Mouse (Mus musculus): ENCODE measurements around the gene Lman1l. TPM values are rescaled to one million over a fixed set of nuclear protein-coding genes. Genes with fewer than 3 reads are reported as not detected.

Gene Lman1l
- polyA plus RNA-seq, 1 experiment from 2014 or later: not detected

DNA sequence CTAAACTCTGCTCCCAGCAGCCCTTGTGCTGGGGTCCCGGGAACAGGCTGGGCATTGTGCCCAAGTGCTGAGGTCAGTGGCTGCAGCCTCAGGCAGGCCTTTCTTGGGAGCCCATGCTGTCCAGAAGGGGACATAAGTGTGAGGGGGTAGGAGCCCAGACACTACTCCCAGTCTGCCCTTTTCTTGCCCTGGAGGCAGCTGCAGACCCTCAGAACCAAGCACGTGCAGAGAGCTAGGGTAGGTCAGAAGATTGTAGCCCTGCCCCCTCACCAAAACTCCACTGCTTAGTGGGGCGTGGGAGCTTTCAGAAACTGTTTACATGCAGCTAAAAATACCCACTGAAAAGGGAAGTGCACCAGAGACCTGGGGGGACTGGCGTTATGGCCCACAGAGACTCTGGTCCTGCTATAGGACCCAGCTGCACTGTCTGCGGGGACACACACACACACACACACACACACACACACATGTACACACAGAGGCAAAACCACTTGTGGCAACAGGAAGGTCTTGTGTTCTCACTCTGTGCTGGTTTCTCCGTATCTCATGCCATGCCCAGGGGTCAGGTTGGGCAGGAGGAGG lies 17.3 kb upstream of the Lman1l start:
- H3K4me3 ChIP-seq (replicated peaks): 0 out of 2 replicates have a peak overlapping the region, but pooled peaks have one; percentile 0
- WGBS: 22% methylated on average over 6 of the region's 6 CpGs
- H3K9ac ChIP-seq: no peak overlapping the region
- peak overlapping the region; percentile 29 for H3K4me2 ChIP-seq (replicated peaks)
- H3K4me1 ChIP-seq: peaks cover 75% of the 10 kb centered on the region
- peak overlapping the region; percentile 92 for H3K27ac ChIP-seq (replicated peaks)
- H3K9me3 ChIP-seq (replicated peaks): no peaks in the 10 kb centered on the region
- ATAC-seq (ENCODE audit: insufficient number of reproducible peaks, low FRiP score, low TSS enrichment, low read depth): 0 out of 2 replicates have a peak, but pooled peaks have one; percentile 16
- 0 out of 2 replicates have a peak, but pooled peaks cover 8% of the 10 kb centered on the region for H3K36me3 ChIP-seq
- no peaks in the 10 kb centered on the region for H3K27me3 ChIP-seq

DNA sequence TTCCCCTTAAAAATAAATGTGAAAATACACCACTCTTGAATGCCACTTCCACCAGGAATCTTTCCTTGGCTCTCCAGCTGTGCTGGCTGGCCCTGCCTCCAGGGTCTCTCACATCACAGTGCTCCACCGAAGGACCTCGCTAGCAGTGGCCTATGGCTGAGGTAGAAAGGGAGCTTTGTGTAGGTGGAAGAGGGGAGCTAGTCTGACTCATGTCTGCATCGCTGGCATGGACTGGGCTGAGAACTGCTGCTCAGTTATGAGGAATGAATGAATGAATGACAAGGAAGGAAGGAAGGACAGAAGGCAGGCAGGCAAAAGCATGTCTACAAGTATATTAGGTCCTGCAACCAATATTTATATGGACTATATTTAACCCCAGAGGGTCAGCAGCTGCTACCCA lies 16.7 kb upstream of the Lman1l start:
- Histone ChIP-seq H3K9me3 (replicated peaks) (no peaks in the 10 kb centered on the region), H3K27ac (replicated peaks) (peak overlapping the region; percentile 92), H3K9ac (no peak overlapping the region), H3K27me3 (no peaks in the 10 kb centered on the region), H3K4me3 (replicated peaks) (no peak overlapping the region), H3K4me1 (peaks cover 70% of the 10 kb centered on the region), H3K36me3 (peaks cover 10% of the 10 kb centered on the region; the same call in 1 of the 2 replicates), H3K4me2 (replicated peaks) (peak overlapping the region; percentile 29; the same call in 1 of the 2 replicates)
- ATAC-seq (ENCODE audit: insufficient number of reproducible peaks, low FRiP score, low TSS enrichment, low read depth): no peak
- 31% methylated on average over 3 of the region's 3 CpGs for WGBS

DNA sequence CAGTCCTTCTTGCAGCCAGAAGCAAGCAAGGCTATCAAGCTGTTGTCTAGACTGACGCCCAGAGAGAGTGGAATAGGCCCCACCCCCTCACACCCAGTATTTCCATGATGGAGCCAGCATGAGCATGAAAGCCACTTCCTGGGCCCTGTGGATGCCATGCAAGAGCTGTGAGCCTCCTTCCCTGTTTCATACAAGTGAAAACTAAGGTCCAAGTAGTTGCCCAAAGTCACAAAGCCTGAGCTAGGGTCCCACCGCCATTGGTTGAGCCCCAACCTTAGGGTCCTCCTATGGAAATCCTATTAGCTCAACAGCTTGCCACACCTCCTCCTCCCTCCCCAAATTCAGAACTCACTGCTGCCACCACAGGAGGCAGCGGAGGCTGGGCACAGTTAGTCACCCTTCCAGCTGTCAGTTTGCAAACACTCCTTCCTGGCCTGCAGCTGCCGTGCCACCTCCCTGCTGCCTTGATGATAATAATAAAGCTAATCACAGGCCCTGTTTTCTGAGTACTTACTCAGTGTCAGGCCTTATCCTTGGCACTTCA lies 13.0 kb upstream of the Lman1l start:
- Histone ChIP-seq H3K27me3 (no peaks in the 10 kb centered on the region), H3K4me3 (replicated peaks) (no peak overlapping the region), H3K27ac (replicated peaks) (no peak overlapping the region; the same call in 1 of the 2 replicates), H3K4me1 (peaks cover 33% of the 10 kb centered on the region), H3K9ac (no peak overlapping the region), H3K4me2 (replicated peaks) (no peak overlapping the region), H3K9me3 (replicated peaks) (no peaks in the 10 kb centered on the region), H3K36me3 (peaks cover 41% of the 10 kb centered on the region)
- WGBS: 46% methylated on average over 4 of the region's 4 CpGs
- ATAC-seq (ENCODE audit: insufficient number of reproducible peaks, low FRiP score, low TSS enrichment, low read depth): no peak

DNA sequence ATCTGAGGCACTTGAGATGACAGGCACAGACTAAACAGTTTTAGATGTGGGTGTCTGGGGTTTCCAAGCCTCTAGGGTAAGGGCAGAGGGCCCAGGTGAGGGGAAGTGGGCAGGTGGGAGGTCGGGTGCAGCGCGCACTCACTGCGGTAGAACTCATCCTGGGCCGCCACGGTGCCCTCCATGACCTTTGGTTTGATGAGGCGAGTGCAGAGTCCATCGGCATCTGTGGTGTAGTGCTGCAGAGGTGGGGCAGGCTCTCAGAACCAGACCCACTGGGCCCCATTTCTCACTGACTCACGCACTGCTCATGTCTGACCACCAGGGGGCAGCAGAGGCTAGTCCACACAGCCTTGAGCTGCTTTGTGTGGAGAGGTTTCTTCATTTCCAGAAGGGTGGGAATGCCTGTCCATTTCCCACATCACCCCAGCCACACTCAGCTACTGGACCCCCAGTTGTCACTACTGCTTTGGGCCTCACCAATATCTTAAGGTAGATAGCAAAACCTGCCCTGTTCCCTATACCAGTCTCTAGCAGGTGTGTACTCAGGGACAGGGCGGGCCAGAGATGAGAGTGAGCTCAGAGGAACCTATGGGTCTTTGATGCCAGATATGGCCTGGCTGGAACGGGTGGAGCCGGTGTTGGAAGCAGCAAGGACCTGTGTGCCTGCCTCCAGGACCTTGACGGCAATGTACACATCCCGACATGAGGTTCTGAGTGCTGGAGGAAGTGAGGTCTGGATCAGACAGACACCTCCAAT lies 8.7 kb upstream of the Lman1l start:
- peaks cover 80% of the 10 kb centered on the region for H3K36me3 ChIP-seq
- 64% methylated on average over 14 of the region's 14 CpGs for WGBS
- H3K4me2 ChIP-seq (replicated peaks): no peak overlapping the region
- no peaks in the 10 kb centered on the region for H3K9me3 ChIP-seq (replicated peaks)
- no peak overlapping the region for H3K9ac ChIP-seq
- no peak overlapping the region for H3K27ac ChIP-seq (replicated peaks)
- H3K27me3 ChIP-seq: no peaks in the 10 kb centered on the region
- peak; percentile 32; the same call in 1 of the 2 replicates for ATAC-seq (ENCODE audit: insufficient number of reproducible peaks, low FRiP score, low TSS enrichment, low read depth)
- H3K4me1 ChIP-seq: peaks cover 13% of the 10 kb centered on the region
- H3K4me3 ChIP-seq (replicated peaks): no peak overlapping the region

DNA sequence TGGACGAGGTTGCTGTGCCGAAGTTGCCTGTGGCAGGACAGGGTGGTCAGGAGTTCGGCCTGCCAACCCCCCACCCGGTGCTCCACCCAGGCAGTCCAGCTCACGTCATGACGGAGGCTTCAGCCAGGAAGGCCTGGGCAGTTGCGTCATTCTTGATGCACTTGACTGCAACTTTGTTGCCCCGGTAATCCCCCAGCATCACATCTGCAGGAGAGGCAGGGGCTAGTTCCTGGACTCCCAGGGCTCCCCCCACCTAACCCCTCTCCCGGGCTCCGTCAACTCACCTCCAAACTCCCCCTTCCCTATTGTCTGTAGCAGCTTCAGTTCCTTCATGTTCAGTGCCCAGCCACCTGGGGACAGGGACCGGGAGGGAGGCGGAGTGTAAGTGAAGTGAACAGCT lies 8.1 kb upstream of the Lman1l start:
- 0 out of 2 replicates have a peak, but pooled peaks have one; percentile 5 for ATAC-seq (ENCODE audit: insufficient number of reproducible peaks, low FRiP score, low TSS enrichment, low read depth)
- H3K4me2 ChIP-seq (replicated peaks): no peak overlapping the region
- H3K9me3 ChIP-seq (replicated peaks): no peaks in the 10 kb centered on the region
- WGBS: 91% methylated on average over 12 of the region's 12 CpGs
- no peaks in the 10 kb centered on the region for H3K27me3 ChIP-seq
- H3K9ac ChIP-seq: no peak overlapping the region
- peaks cover 8% of the 10 kb centered on the region for H3K4me1 ChIP-seq
- no peak overlapping the region for H3K27ac ChIP-seq (replicated peaks)
- H3K4me3 ChIP-seq (replicated peaks): no peak overlapping the region
- H3K36me3 ChIP-seq: peaks cover 80% of the 10 kb centered on the region

DNA sequence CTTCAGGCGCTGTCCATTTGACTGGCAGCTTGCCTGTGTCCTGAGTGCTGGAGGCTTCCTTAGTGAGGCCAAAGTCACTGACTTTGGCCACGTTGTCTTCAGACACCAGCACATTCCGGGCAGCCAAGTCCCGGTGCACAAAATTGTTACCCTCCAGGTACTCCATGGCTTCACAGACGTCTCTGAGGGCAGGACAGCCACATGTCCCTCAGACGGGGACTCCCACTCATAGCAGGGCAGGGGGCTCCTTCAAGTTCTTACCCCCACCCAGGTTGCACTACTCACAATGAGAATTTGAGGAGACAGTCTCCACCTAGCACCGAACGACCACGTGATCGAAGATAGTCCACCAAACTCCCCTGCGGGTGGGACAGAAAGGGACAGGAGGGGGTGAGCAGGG lies 7.3 kb upstream of the Lman1l start:
- 91% methylated on average over 11 of the region's 11 CpGs for WGBS
- no peak for ATAC-seq (ENCODE audit: insufficient number of reproducible peaks, low FRiP score, low TSS enrichment, low read depth)
- no peaks in the 10 kb centered on the region for H3K9me3 ChIP-seq (replicated peaks)
- no peak overlapping the region for H3K4me2 ChIP-seq (replicated peaks)
- H3K4me1 ChIP-seq: peaks cover 1% of the 10 kb centered on the region; the same call in 1 of the 2 replicates
- H3K9ac ChIP-seq: no peak overlapping the region
- no peaks in the 10 kb centered on the region for H3K27me3 ChIP-seq
- peaks cover 80% of the 10 kb centered on the region for H3K36me3 ChIP-seq
- no peak overlapping the region for H3K27ac ChIP-seq (replicated peaks)
- no peak overlapping the region for H3K4me3 ChIP-seq (replicated peaks)

DNA sequence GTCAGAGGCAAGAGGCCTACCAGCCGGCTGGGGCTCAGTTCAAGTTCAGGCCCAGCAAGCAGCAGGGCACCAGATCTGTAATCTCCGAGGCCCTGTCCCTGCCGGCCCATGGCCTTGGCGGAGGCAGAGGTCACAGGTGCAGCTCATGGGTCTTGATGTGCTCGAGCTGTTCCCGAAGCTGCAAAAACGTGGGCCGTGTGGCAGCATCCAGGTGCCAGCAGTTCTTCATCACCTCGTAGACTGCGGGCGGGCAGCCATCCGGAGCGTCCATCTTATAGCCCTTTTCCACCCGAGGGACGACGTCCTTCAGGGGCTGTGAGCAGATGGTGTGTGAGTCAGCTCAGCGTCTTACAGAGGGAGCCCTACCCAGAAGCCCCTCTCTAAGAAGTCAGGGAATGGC lies 6.6 kb upstream of the Lman1l start:
- Histone ChIP-seq H3K9ac (no peak overlapping the region), H3K27me3 (no peaks in the 10 kb centered on the region), H3K36me3 (peaks cover 76% of the 10 kb centered on the region), H3K9me3 (replicated peaks) (no peaks in the 10 kb centered on the region), H3K4me1 (no peaks in the 10 kb centered on the region), H3K4me3 (replicated peaks) (no peak overlapping the region), H3K4me2 (replicated peaks) (no peak overlapping the region), H3K27ac (replicated peaks) (no peak overlapping the region)
- ATAC-seq (ENCODE audit: insufficient number of reproducible peaks, low FRiP score, low TSS enrichment, low read depth): no peak
- 90% methylated on average over 17 of the region's 17 CpGs for WGBS

DNA sequence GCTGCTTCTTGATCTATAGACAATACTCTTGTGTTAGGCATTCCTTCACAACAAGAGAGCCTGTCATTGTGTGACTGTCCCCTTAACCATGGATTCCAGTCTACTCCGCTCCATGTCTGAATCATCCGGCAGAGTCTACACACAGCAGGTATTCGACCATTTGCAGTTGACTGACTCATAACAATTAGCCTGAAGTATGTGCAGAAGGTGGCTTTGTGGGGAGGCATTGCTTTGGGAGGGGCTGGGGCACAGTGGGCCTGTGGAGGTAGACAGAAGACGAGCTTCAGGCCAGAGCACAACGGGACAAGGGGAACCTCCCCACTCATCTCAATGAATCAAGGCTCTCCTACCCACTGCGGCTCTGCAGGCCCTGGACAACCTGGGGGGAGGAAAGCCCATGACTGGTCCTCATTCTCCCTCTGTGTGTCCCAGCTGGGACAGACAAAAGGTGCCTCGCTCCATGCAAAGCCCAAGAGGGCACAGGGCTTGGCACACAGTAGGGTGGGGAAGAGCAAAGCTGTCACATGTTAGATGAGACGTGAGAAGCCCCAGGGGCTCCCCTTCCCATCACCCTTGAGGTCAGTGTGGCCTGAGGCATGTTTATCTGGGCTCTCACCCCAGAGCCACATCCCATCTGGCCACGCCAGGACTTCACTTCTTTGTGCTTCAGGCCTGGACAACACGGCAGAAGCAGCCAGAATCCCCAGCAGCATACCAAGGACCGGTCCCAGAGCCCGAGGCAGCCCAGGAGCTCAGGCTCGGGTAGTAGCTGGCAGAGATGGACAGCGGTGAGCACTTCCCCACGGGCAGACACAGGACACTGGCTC lies 5.3 kb upstream of the Lman1l start:
- Histone ChIP-seq H3K36me3 (peaks cover 64% of the 10 kb centered on the region), H3K4me1 (no peaks in the 10 kb centered on the region), H3K4me3 (replicated peaks) (no peak overlapping the region), H3K27me3 (no peaks in the 10 kb centered on the region), H3K4me2 (replicated peaks) (no peak overlapping the region), H3K27ac (replicated peaks) (no peak overlapping the region), H3K9me3 (replicated peaks) (no peaks in the 10 kb centered on the region), H3K9ac (no peak overlapping the region)
- 83% methylated on average over 15 of the region's 15 CpGs for WGBS
- ATAC-seq (ENCODE audit: insufficient number of reproducible peaks, low FRiP score, low TSS enrichment, low read depth): no peak

DNA sequence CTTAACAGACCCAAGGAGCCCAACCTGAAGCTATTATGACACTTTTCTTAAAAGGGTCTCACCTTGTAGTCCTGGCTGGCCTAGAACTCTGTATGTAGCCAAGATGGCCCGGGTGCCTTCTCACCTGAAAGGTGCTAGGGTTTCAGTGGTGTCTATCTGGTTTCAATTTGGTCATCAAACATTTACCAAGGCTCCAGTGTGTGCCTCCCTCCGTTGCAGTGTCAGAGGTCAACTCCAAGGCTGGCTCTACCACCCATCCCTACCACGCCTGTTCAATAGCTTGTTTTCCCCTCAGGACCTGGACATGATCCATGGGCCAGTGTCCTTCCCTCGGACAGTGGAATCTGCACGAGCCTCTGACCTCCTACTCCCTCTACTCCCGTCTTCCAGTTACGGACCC lies 3.7 kb upstream of the Lman1l start:
- no peak for ATAC-seq (ENCODE audit: insufficient number of reproducible peaks, low FRiP score, low TSS enrichment, low read depth)
- no peaks in the 10 kb centered on the region for H3K9me3 ChIP-seq (replicated peaks)
- H3K4me3 ChIP-seq (replicated peaks): no peak overlapping the region
- no peaks in the 10 kb centered on the region for H3K27me3 ChIP-seq
- peaks cover 49% of the 10 kb centered on the region for H3K36me3 ChIP-seq
- no peak overlapping the region for H3K4me2 ChIP-seq (replicated peaks)
- no peak overlapping the region for H3K9ac ChIP-seq
- 77% methylated on average over 7 of the region's 7 CpGs for WGBS
- no peaks in the 10 kb centered on the region for H3K4me1 ChIP-seq
- H3K27ac ChIP-seq (replicated peaks): no peak overlapping the region

DNA sequence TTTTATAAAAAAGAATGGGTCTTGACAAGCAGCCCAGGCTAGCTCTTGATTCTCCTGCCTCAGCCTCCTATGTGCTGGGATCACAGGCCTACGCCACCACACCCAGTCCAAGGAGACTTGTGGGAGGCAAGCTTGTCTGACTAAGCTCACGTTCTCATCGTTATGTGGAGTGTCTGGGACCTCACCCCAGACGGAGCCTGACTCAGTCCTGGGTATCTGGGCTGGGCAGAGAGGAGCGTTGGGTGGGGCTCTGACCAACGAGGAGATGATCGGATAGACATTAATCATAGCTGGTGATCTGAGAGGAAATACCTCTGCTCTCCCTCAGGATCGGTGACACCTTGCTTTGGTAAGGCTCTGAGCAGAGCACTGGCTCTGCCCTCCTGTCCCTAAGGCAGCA lies 1.7 kb downstream of the Lman1l start:
- 69% methylated on average over 8 of the region's 8 CpGs for WGBS
- H3K27ac ChIP-seq (replicated peaks): no peak overlapping the region
- ATAC-seq (ENCODE audit: insufficient number of reproducible peaks, low FRiP score, low TSS enrichment, low read depth): no peak

More for the DNA sequence above, 1.7 kb downstream of the Lman1l start:
- no peaks in the 10 kb centered on the region for H3K36me3 ChIP-seq
- H3K4me3 ChIP-seq (replicated peaks): no peak overlapping the region
- no peaks in the 10 kb centered on the region for H3K27me3 ChIP-seq
- H3K9ac ChIP-seq: no peak overlapping the region
- H3K4me1 ChIP-seq: no peaks in the 10 kb centered on the region
- H3K9me3 ChIP-seq (replicated peaks): no peaks in the 10 kb centered on the region
- H3K4me2 ChIP-seq (replicated peaks): no peak overlapping the region

Measured in embryonic facial prominence, embryonic 15.5 days (tissue).